Mouse (Mus musculus) brown adipose tissue, adult 24 weeks (tissue): ENCODE data around the gene Sar1a. TPM values are rescaled to one million over a fixed set of nuclear protein-coding genes. Genes with fewer than 3 reads are reported as not detected.

ENCODE experiments used
- H3K27ac ChIP-seq: fragments of 200-500 bp; replicated peaks from 2 replicates; pipeline ENCODE4 v1.5.1; 2012; ENCODE audit warnings: low read depth, mild to moderate bottlenecking, low read length
- H3K4me1 ChIP-seq: fragments of 200-500 bp; 2 replicates; pipeline ENCODE4 v1.6.1; 2012; ENCODE audit warnings: low read length, mixed read lengths; ENCODE audit not compliant: control insufficient read depth, insufficient read depth, insufficient read length
- H3K4me3 ChIP-seq: fragments of 200-500 bp; 2 replicates; pipeline ENCODE4 v1.5.1; 2012; ENCODE audit warnings: low read depth, mild to moderate bottlenecking, low read length, moderate library complexity; ENCODE audit not compliant: insufficient read depth
- polyA plus RNA-seq: library from polyadenylated mRNA; stranded (reverse); fragments of >200 nt; gene quantifications from 2 replicates; pipeline ENCODE4 v1.2.4, GENCODE M21; 2012; ENCODE audit not compliant: missing spikeins, insufficient read depth, insufficient read length

Sar1a gene
- 79.8 and 89.1 TPM in 2 replicates for polyA plus RNA-seq

GRCm38 (mm10) chr10:61680015-61680913 is at the start of gene Sar1a:
Gene Sar1a (plus strand): TSS chr10:61680299.
- peak within 1 kb of the TSS; percentile 90 for H3K27ac ChIP-seq
- peak within 1 kb of the TSS; percentile 87 for H3K4me3 ChIP-seq
- H3K4me1 ChIP-seq, result peaks cover 5% of the 10 kb centered on the region

- Histone ChIP-seq H3K27ac (no peak overlapping the region), H3K4me1 (peaks cover 5% of the 10 kb centered on the region; the same call in 1 of the 2 replicates)
Measured at GRCm38 (mm10) chr10:61632445-61632844, 47.7 kb upstream of the Sar1a start.

GRCm38 (mm10) chr10:61637055-61637454 is 43.0 kb upstream of the Sar1a start:
- Histone ChIP-seq H3K4me1 (peaks cover 4% of the 10 kb centered on the region; the same call in 1 of the 2 replicates), H3K27ac (no peak overlapping the region), H3K4me3 (no peak overlapping the region)

More at GRCm38 (mm10) chr10:61632445-61632844, 47.7 kb upstream of the Sar1a start:
- no peak overlapping the region for H3K4me3 ChIP-seq

GRCm38 (mm10) chr10:61640363-61640762 is 39.7 kb upstream of the Sar1a start:
- Histone ChIP-seq H3K4me1 (peaks cover 4% of the 10 kb centered on the region; the same call in 1 of the 2 replicates), H3K27ac (peak overlapping the region; percentile 81), H3K4me3 (no peak overlapping the region)

GRCm38 (mm10) chr10:61646557-61646956 is 33.5 kb upstream of the Sar1a start:
- H3K4me1 ChIP-seq, result no peaks in the 10 kb centered on the region
- H3K27ac ChIP-seq, result no peak overlapping the region
- H3K4me3 ChIP-seq, result no peak overlapping the region

GRCm38 (mm10) chr10:61647790-61648736 is 32.0 kb upstream of the Sar1a start, which contains the start of gene Ppa1:
Gene Ppa1 (plus strand): TSS chr10:61648552.
- H3K4me1 ChIP-seq, result no peaks in the 10 kb centered on the region
- peak within 1 kb of the TSS; percentile 70 for H3K27ac ChIP-seq
- peak within 1 kb of the TSS; percentile 81 for H3K4me3 ChIP-seq

- no peak overlapping the region for H3K27ac ChIP-seq
- peak overlapping the region; percentile 81 for H3K4me3 ChIP-seq
Measured at GRCm38 (mm10) chr10:61648737-61649645, 31.1 kb upstream of the Sar1a start.

GRCm38 (mm10) chr10:61654105-61654504 is 26.0 kb upstream of the Sar1a start:
- peak overlapping the region; percentile 69 for H3K27ac ChIP-seq
- no peak overlapping the region for H3K4me3 ChIP-seq
- peaks cover 12% of the 10 kb centered on the region for H3K4me1 ChIP-seq

More at GRCm38 (mm10) chr10:61648737-61649645, 31.1 kb upstream of the Sar1a start:
- peaks cover 6% of the 10 kb centered on the region for H3K4me1 ChIP-seq

- Histone ChIP-seq H3K27ac (peak overlapping the region; percentile 87), H3K4me3 (peak overlapping the region; percentile 36; the same call in 1 of the 2 replicates)
Measured at GRCm38 (mm10) chr10:61654691-61655090, 25.4 kb upstream of the Sar1a start.

GRCm38 (mm10) chr10:61655188-61655587 is 24.9 kb upstream of the Sar1a start:
- peaks cover 12% of the 10 kb centered on the region for H3K4me1 ChIP-seq
- peak overlapping the region; percentile 36; the same call in 1 of the 2 replicates for H3K4me3 ChIP-seq
- H3K27ac ChIP-seq, result peak overlapping the region; percentile 87

More at GRCm38 (mm10) chr10:61654691-61655090, 25.4 kb upstream of the Sar1a start:
- peaks cover 12% of the 10 kb centered on the region for H3K4me1 ChIP-seq

- Histone ChIP-seq H3K27ac (no peak overlapping the region), H3K4me1 (peaks cover 12% of the 10 kb centered on the region), H3K4me3 (no peak overlapping the region)
Measured at GRCm38 (mm10) chr10:61656928-61657882, 22.9 kb upstream of the Sar1a start.

GRCm38 (mm10) chr10:61657985-61658384 is 22.1 kb upstream of the Sar1a start:
- H3K4me3 ChIP-seq, result no peak overlapping the region
- peaks cover 12% of the 10 kb centered on the region for H3K4me1 ChIP-seq
- H3K27ac ChIP-seq, result no peak overlapping the region

GRCm38 (mm10) chr10:61661887-61662286 is 18.2 kb upstream of the Sar1a start:
- Histone ChIP-seq H3K4me1 (no peaks in the 10 kb centered on the region), H3K27ac (no peak overlapping the region), H3K4me3 (no peak overlapping the region)
